Mouse (Mus musculus) 3134 (cell line): ENCODE data around the gene Ctcf.
"Not testable (repeated sequence)": the region's sequence is repeated elsewhere in the genome, so short reads cannot be mapped to it uniquely, and the experiment has no call there.

Experiments used
- DNase-seq: peaks from one replicate; pipeline ENCODE4 v3.0.0-alpha.2; 2011; ENCODE audit warnings: low spot score; ENCODE audit not compliant: insufficient read length; ENCODE audit errors: extremely low read depth

Ctcf gene

GRCm38 (mm10) chr8:105636018-105636962, at the start of gene Ctcf:
Gene Ctcf, plus strand, starts transcription at chr8:105636568.
- DNase-seq, result peak; percentile 91

DNA sequence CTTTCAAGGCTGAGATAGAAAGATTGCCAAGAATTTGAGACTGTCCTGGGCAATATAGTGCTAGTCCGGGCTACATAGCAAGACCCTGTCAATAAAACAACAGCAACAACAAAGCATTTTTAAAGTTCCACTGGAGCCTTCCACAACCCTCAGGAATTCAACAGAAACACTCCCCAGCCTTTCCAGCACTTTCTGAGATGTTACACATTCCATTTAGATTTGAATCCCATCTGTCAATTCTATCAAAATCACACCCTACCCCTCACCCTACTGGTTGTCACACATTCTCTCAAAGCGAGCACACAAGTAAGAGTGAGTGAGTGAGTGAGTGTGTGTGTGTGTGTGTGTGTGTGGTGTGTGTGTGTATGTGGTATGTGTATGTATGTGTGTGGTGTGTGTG, 43.9 kb upstream of the Ctcf start:
- DNase-seq, result no peak

- DNase-seq, result peak; percentile 67
Observed at GRCm38 (mm10) chr8:105593859-105594258, 42.5 kb upstream of the Ctcf start.

- no peak for DNase-seq
Observed at GRCm38 (mm10) chr8:105594451-105595242, 41.7 kb upstream of the Ctcf start.

DNA sequence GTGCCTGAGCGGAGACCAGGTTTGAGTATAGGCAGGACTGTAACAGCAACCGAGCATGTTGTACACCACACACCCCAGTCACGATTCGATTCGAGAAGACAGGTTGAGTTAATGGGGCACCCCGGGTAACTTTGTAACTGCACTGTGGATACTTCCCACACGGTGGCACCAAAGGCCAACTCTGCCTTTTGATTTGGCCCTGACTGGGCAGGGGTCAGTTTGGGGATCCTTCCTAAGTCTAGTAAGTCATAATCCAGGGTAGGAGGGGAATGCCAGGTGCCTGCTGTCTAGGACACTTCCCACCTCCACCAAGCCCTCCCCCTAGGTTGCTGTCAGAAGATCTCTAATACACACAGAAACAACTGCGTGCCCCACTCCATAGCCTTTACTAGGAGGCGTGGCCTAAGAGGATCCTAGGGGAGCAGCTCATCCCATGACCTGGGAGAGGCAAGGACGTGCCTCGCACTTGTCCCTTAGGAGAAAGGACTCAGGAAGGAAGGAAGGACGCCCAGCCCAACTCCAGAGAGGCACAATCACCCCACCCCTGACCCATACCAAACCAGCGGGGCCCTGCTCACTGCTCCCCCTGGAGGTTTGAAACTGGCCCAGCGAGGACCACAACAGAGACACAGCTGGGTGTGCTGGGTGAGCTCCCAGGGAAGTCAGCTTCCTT, 39.9 kb upstream of the Ctcf start:
- DNase-seq, result peak; percentile 69

- DNase-seq, result no peak
Observed at GRCm38 (mm10) chr8:105598777-105599176, 37.6 kb upstream of the Ctcf start.

GRCm38 (mm10) chr8:105601301-105601700, 35.1 kb upstream of the Ctcf start:
- no peak for DNase-seq

DNA sequence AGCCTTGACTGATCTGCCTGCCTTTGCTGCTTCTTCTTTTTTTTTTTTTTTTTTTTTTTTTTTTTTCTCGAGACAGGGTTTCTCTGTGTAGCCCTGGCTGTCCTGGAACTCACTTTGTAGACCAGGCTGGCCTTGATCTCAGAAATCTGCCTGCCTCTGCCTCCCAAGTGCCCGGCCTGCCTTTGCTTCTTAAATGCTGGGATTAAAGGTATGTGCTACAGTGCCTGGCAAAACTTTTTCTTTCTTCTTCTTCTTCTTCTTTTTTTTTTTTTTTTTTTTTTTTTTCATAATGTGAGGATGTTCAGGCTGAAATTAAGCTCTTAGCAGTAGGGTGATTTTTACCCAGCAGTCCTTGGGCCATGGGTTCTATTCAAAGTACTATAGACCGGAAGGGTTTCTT, 33.8 kb upstream of the Ctcf start:
- not testable (repeated sequence) for DNase-seq

GRCm38 (mm10) chr8:105604804-105605381, 31.5 kb upstream of the Ctcf start, which contains the start of gene Ripor1:
Gene Ripor1, plus strand, starts transcription at chr8:105605255.
- DNase-seq, result peak; percentile 81

DNA sequence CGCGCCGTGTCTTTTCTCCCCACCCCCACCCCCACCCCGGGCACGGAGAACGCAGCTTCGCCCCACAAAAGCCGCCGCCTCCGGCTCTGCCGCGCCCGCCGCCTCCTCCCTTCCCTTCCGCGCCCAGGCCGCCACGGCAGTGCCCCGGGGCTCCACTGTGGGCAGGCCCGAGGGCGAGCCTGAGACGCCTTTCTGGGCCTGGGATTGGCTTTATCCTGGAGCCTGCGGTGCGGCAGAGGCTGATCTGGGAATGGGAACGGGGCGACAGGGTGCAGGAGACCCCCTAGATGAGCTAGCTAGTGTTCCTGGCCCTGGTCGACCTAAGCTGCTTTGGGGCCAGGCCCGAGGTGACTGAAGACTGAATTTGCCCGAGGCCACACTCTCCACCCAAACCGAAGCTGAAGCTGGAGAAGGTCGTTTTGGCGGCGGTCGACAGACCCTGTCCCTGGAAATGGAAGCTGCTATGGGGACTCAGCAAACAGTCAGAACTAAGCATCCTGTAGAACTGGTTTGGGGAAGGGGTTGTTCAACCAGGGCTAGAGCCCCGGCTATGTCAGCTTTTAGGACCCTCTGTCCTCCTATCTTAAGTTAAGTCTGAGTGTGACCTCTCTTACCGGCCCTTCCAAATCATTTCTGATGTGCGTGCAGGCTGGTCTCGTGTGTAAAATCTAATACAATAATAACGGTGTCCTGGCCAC, 30.7 kb upstream of the Ctcf start:
- no peak for DNase-seq

DNA sequence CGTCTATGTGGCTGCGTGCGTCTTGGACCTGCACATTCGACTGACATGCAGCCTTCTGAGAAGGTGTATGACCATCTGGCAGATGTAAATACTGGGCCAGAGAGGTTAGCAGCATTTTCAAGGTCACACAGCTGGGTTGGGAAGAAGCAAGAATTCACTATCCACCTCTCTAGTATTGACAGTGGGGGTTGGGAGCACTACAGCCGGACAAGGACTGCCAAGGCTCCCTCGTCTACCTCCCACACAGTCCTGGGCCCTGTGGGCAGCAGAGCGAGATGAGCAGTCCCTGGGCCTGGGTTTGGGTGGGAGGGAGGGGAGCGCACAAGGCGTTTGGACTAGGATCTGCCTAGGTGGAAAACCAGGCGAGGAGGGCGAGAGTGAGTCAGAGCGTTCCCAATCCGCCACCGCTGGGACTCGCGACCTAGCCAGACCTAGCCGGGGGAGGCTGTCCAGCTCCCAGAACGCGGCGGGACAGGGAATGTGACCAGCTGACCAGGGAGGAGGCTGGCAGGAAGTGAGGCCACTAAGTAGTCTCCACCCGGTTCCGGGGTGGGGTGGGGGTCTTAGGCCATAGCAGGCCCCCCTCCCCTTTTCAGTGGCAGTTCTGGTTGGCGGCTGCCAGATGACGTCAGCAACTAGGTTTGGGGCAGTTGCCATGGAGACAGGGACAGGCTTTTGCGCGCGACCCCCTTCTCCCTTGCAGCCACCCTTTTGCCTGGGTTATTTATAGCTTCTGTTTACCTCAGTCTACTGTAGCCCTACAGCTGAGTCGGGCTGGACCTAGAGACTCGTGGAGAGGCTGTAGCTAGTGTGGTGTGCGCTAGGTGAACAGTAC, 30.0 kb upstream of the Ctcf start:
- DNase-seq, result peak; percentile 82

GRCm38 (mm10) chr8:105607062-105607461, 29.3 kb upstream of the Ctcf start:
- no peak for DNase-seq

GRCm38 (mm10) chr8:105607684-105608083, 28.7 kb upstream of the Ctcf start:
- no peak for DNase-seq

- no peak for DNase-seq
Observed at GRCm38 (mm10) chr8:105609355-105609754, 27.0 kb upstream of the Ctcf start.

- DNase-seq, result no peak
Observed at GRCm38 (mm10) chr8:105609771-105610170, 26.6 kb upstream of the Ctcf start.

GRCm38 (mm10) chr8:105611836-105612235, 24.5 kb upstream of the Ctcf start:
- DNase-seq, result no peak

DNA sequence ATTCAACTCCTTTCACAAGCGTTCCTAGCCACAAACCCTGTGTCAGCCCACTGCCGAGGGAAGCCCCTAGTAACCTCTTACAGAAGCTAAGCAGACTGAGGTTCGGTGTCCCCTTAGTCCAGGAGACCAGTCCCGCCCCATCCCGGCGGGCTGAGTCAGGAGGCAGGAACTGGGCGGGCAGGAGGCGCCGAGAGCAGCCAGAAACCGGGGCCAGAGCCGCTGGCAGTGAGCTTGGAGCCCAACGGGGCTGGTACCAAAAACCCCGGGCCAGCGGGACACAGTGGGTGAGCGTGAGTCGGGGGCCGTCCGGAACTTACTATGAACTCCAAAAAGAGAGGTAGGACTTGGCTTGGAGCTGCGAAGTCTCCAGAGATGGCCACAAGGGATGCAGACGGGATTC, 23.3 kb upstream of the Ctcf start:
- no peak for DNase-seq

DNA sequence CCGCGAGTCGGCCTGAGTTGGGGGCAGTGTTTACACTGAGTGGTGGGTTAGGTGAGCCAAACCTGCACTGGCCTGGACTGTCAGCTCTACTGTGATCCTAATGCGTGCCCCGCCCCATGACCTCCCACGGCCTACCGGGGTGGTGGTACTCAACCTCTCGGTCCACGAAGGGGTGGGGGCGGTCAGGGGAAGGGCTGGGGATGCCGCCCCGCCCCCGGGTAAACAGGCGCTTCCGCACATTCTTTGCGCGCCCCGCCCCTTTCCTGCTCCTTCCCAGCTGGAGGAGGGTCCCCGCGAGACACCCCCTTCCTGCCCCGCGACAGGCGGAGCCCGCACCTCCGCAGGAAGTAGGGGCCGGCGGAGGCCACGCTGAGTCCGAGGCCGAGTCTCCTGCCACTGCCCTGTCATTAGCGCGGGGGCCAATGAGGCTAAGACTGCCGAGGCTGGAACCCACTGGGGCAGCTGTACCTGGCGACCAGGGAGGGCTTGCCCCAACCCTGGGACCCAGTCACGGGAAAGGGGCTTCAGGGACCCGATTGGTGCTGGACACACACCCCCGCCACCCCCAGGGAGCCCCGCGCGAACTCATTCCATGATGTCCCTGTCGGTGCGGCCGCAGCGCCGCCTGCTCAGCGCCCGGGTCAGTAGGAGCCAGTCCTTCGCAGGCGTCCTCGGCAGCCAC, 22.4 kb upstream of the Ctcf start:
- DNase-seq, result no peak

DNA sequence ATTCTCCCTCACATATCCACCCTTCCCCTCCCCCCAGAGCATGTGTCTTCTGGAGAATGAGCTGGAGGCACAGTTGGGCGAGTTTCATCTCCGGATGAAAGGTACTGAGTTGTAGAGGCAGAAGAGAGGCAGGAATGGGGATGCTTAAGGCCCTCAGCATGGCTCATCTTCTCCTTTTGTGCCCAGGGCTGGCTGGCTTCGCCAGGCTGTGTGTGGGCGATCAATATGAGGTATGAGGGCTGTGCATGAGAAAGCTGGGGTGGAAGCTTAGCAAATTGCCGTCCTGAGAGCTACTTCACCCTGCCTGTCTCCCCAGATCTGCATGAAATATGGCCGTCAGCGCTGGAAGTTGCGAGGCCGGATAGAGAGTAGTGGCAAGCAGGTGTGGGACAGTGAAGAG, 20.4 kb upstream of the Ctcf start:
- DNase-seq, result no peak
